ENCODE assay signal across 8 mouse cellular contexts in genomic region chr2:127337531-127337930, GRCm38 (mm10). TPM values are rescaled to one million over a fixed set of nuclear protein-coding genes. Genes with fewer than 3 reads are reported as not detected.
DNase-seq lines count a peak whose midpoint lies in the region; ATAC-seq lines count a peak whose summit lies in the region.

No protein-coding gene starts in this region.

- 56% methylated on average over 11 of the region's 11 CpGs for WGBS in heart, embryonic 14.5 days
- WGBS in embryonic facial prominence, embryonic 15.5 days: 64% methylated on average over 11 of the region's 11 CpGs
- 72% methylated on average over 11 of the region's 11 CpGs for WGBS in midbrain, embryonic 15.5 days

- peak overlapping the region; percentile 75; the same call in 1 of the 2 replicates for H3K9ac ChIP-seq in heart, embryonic 14.5 days (ENCODE audit: low read length)
- H3K9ac ChIP-seq in embryonic facial prominence, embryonic 15.5 days: no peak overlapping the region
- H3K9ac ChIP-seq in midbrain, embryonic 15.5 days: no peak overlapping the region

- no peaks in the 10 kb centered on the region for H3K9me3 ChIP-seq in heart, embryonic 14.5 days (ENCODE audit: control insufficient read depth, low read length)
- no peaks in the 10 kb centered on the region for H3K9me3 ChIP-seq in embryonic facial prominence, embryonic 15.5 days (replicated peaks)
- H3K9me3 ChIP-seq in midbrain, embryonic 15.5 days: no peaks in the 10 kb centered on the region

- peak overlapping the region; percentile 96 for H3K4me2 ChIP-seq in heart, embryonic 14.5 days (ENCODE audit: low read length)
- 0 out of 2 replicates have a peak overlapping the region, but pooled peaks have one; percentile 95 for H3K4me2 ChIP-seq in embryonic facial prominence, embryonic 15.5 days (replicated peaks)
- H3K4me2 ChIP-seq in midbrain, embryonic 15.5 days: 0 out of 2 replicates have a peak overlapping the region, but pooled peaks have one; percentile 92

- H3K27ac ChIP-seq in heart, embryonic 14.5 days (replicated peaks in 1 of 2; ENCODE audit: control insufficient read depth in 1 of 2, insufficient read depth in 1 of 2, low read depth in 2 of 2, low read length in 2 of 2): no peak overlapping the region
- no peak overlapping the region for H3K27ac ChIP-seq in embryonic facial prominence, embryonic 15.5 days (replicated peaks)
- H3K27ac ChIP-seq in midbrain, embryonic 15.5 days: no peak overlapping the region

- intact Hi-C loops in heart, postnatal 25 days (cut with DNase I): no loop called here

- peaks cover 25 to 35% of the 10 kb centered on the region in 2 experiments for H3K4me1 ChIP-seq in heart, embryonic 14.5 days (ENCODE audit: control insufficient read depth in 2 of 2, insufficient read depth in 2 of 2, low read length in 2 of 2)
- H3K4me1 ChIP-seq in embryonic facial prominence, embryonic 15.5 days: peaks cover 22% of the 10 kb centered on the region
- H3K4me1 ChIP-seq in midbrain, embryonic 15.5 days: peaks cover 12% of the 10 kb centered on the region

- H3K27me3 ChIP-seq in heart, embryonic 14.5 days (ENCODE audit: control insufficient read depth, insufficient read depth, low read length): peaks cover 8% of the 10 kb centered on the region; the same call in 1 of the 2 replicates
- peaks cover 14% of the 10 kb centered on the region for H3K27me3 ChIP-seq in embryonic facial prominence, embryonic 15.5 days
- H3K27me3 ChIP-seq in midbrain, embryonic 15.5 days (replicated peaks): peaks cover 34% of the 10 kb centered on the region

- no peak for ATAC-seq in heart, embryonic 14.5 days (ENCODE audit: insufficient number of reproducible peaks, insufficient read depth, low FRiP score, low read depth)
- ATAC-seq in embryonic facial prominence, embryonic 15.5 days (ENCODE audit: insufficient number of reproducible peaks, low FRiP score, low TSS enrichment, low read depth): no peak
- ATAC-seq in midbrain, embryonic 15.5 days (replicated peaks): no peak

- no peak for DNase-seq in heart, postnatal 25 days (ENCODE audit: low spot score)
- peak; percentile 64 for DNase-seq in CD4-positive helper T cell, adult 2 months (ENCODE audit: low read depth, low spot score)
- no peak for DNase-seq in testis, postnatal 10 days (ENCODE audit: low spot score)
- DNase-seq in layer of hippocampus, postnatal 36 days: no peak
- DNase-seq in kidney, adult 11 months: no peak

- H3K4me3 ChIP-seq in heart, embryonic 14.5 days (ENCODE audit: control insufficient read depth in 1 of 2, insufficient read depth in 1 of 2, low read depth in 1 of 2, low read length in 2 of 2): peak overlapping the region; percentile 56 to 66
- peak overlapping the region; percentile 52 for H3K4me3 ChIP-seq in embryonic facial prominence, embryonic 15.5 days (replicated peaks)
- H3K4me3 ChIP-seq in midbrain, embryonic 15.5 days: 0 out of 2 replicates have a peak overlapping the region, but pooled peaks have one; percentile 58

- no peaks in the 10 kb centered on the region for H3K36me3 ChIP-seq in heart, embryonic 14.5 days (ENCODE audit: control insufficient read depth, insufficient read depth, low read length)
- no peaks in the 10 kb centered on the region for H3K36me3 ChIP-seq in embryonic facial prominence, embryonic 15.5 days
- H3K36me3 ChIP-seq in midbrain, embryonic 15.5 days (replicated peaks): no peaks in the 10 kb centered on the region

RNA-seq across cellular contexts. Expression of gene Astl, which starts 0.9 kb away (rescaled TPM):
- not detected in 2 replicates for polyA plus RNA-seq in heart, embryonic 14.5 days (2014; fragmentation: Nextera tagmentation; extraction: Ambion mirVana)
- not detected for total RNA-seq in heart, postnatal 25 days (2021)
- 0.24 TPM in 1 of 2 replicates, not detected in the other for polyA plus RNA-seq in embryonic facial prominence, embryonic 15.5 days (2015; fragmentation: Nextera tagmentation; extraction: Ambion mirVana)
- not detected in 2 replicates for polyA plus RNA-seq in midbrain, embryonic 15.5 days (2015; fragmentation: Nextera tagmentation; extraction: Ambion mirVana)
- total RNA-seq in layer of hippocampus, postnatal 36 days (2021): not detected

RNA-seq across cellular contexts. Expression of gene Dusp2, which starts 1.6 kb away (rescaled TPM):
- polyA plus RNA-seq in heart, embryonic 14.5 days (2014; fragmentation: Nextera tagmentation; extraction: Ambion mirVana): 14.5 and 15.9 TPM in 2 replicates
- under 1 TPM; 0.31 to 0.49 TPM for total RNA-seq in heart, postnatal 25 days (2021)
- polyA plus RNA-seq in embryonic facial prominence, embryonic 15.5 days (2015; fragmentation: Nextera tagmentation; extraction: Ambion mirVana): 9.1 and 10.6 TPM in 2 replicates
- polyA plus RNA-seq in midbrain, embryonic 15.5 days (2015; fragmentation: Nextera tagmentation; extraction: Ambion mirVana): 11.0 TPM in 2 replicates
- 1 to 10 TPM in 1 of 2 experiments, under 1 TPM in 1; 0.53 to 1.1 TPM for total RNA-seq in layer of hippocampus, postnatal 36 days (2021)

RNA-seq across cellular contexts. Expression of gene Adra2b, which starts 25.5 kb away (rescaled TPM):
- polyA plus RNA-seq in heart, embryonic 14.5 days (2014; fragmentation: Nextera tagmentation; extraction: Ambion mirVana): 1.1 and 1.2 TPM in 2 replicates
- total RNA-seq in heart, postnatal 25 days (2021): under 1 TPM; 0.61 to 0.88 TPM
- polyA plus RNA-seq in embryonic facial prominence, embryonic 15.5 days (2015; fragmentation: Nextera tagmentation; extraction: Ambion mirVana): 0.30 and 0.33 TPM in 2 replicates
- 0.19 and 0.34 TPM in 2 replicates for polyA plus RNA-seq in midbrain, embryonic 15.5 days (2015; fragmentation: Nextera tagmentation; extraction: Ambion mirVana)
- under 1 TPM in 1 of 2 experiments, not detected in 1; 0.07 TPM for total RNA-seq in layer of hippocampus, postnatal 36 days (2021)
